Mouse (Mus musculus): ENCODE data around the gene Il18r1.

Il18r1 gene

GRCm38 (mm10) chr1:40494594-40494993, 29.2 kb downstream of the Il18r1 start:
- no peak for DNase-seq (ENCODE audit: low read depth, low spot score)

- no peak for DNase-seq (ENCODE audit: low read depth, low spot score)
Measured at GRCm38 (mm10) chr1:40499708-40500107, 34.4 kb downstream of the Il18r1 start.

GRCm38 (mm10) chr1:40501126-40501525, 35.8 kb downstream of the Il18r1 start:
- no peak for DNase-seq (ENCODE audit: low read depth, low spot score)

- no peak for DNase-seq (ENCODE audit: low read depth, low spot score)
Measured at GRCm38 (mm10) chr1:40501546-40502398, 36.4 kb downstream of the Il18r1 start.

- DNase-seq (ENCODE audit: low read depth, low spot score): no peak
Measured at GRCm38 (mm10) chr1:40504548-40504947, 39.2 kb downstream of the Il18r1 start.

GRCm38 (mm10) chr1:40514851-40515585, 49.7 kb downstream of the Il18r1 start, which contains the start of gene Il18rap:
TSS of gene Il18rap (plus strand) at chr1:40515362.
- DNase-seq (ENCODE audit: low read depth, low spot score): no peak

- DNase-seq (ENCODE audit: low read depth, low spot score): no peak
Measured at GRCm38 (mm10) chr1:40516364-40516763, 51.0 kb downstream of the Il18r1 start.

GRCm38 (mm10) chr1:40522918-40523317, 57.6 kb downstream of the Il18r1 start:
- DNase-seq (ENCODE audit: low read depth, low spot score): no peak

- no peak for DNase-seq (ENCODE audit: low read depth, low spot score)
Measured at GRCm38 (mm10) chr1:40523971-40524722, 58.8 kb downstream of the Il18r1 start.

- DNase-seq (ENCODE audit: low read depth, low spot score): no peak
Measured at GRCm38 (mm10) chr1:40529287-40529686, 63.9 kb downstream of the Il18r1 start.

GRCm38 (mm10) chr1:40537577-40537976, 72.2 kb downstream of the Il18r1 start:
- DNase-seq (ENCODE audit: low read depth, low spot score): no peak

GRCm38 (mm10) chr1:40544650-40545049, 79.3 kb downstream of the Il18r1 start:
- DNase-seq (ENCODE audit: low read depth, low spot score): peak; percentile 64

- DNase-seq (ENCODE audit: low read depth, low spot score): no peak
Measured at GRCm38 (mm10) chr1:40546645-40547044, 81.3 kb downstream of the Il18r1 start.

GRCm38 (mm10) chr1:40547064-40547572, 81.8 kb downstream of the Il18r1 start:
- no peak for DNase-seq (ENCODE audit: low read depth, low spot score)

GRCm38 (mm10) chr1:40547762-40548161, 82.4 kb downstream of the Il18r1 start:
- no peak for DNase-seq (ENCODE audit: low read depth, low spot score)
